Mouse (Mus musculus) retina, adult 2 months (tissue): Measurements from ENCODE around the gene Dnm3.

ENCODE experiments used
- DNase-seq: peaks from one replicate; pipeline ENCODE4 v3.0.0-alpha.2; 2012; ENCODE audit warnings: low read depth, low spot score

Dnm3 gene

DNA sequence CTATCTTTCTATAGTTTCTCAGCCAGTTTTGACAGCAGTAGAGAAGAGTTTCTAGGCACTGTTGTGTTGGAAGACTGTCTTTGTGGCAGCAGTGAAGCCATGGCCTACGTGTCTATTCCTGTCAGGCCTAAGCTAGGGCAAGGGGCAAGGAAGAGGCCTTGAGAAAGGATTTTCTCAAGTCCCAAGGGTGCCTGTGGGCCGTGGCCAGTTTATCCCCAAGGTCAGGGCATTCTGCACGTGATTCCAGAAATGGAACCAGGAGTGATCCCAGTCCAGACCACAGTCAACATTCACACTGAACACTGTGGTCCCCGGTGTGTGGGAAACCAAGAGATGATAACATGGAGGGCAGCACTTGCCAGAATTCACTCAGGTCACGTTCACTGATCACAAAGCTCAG lies 522.0 kb downstream of the Dnm3 start:
- DNase-seq: no peak

GRCm38 (mm10) chr1:161952599-161952998 lies 525.2 kb downstream of the Dnm3 start:
- no peak for DNase-seq

DNA sequence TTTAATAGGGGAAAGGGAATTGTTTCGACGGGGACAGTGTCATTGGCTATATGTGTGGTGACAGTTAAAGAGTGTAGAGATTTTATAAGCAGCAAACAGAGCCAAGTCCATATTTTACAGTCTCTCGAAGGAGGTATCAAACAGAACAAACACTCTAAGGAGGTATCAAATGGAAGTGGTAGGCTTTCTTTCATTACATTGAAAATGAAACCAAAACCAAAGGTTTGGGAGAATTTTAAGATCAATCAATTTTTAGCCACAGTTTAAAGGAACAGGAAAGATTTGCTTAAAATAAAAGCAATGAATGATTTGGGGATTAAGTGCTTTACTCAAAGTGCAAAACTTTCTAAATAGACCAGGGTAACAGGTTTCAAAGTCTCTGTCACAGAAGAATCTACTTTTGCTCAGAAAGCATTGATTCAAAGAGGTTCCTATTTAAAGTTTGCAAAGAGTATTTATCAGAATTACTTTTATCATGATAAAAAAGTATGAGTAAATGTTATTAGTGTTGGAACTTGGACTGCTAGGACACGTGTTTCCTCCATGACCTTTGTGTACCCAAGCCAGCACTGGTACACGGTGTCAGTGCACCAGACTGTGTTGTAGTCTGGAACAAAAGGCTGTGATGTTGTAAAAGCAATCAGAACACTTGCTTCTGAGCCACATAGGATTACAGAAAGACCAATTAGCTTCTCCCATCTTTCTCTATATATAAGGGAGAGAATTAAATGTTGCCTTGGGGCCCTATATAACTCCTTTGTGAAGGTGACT lies 526.6 kb downstream of the Dnm3 start:
- no peak for DNase-seq

- no peak for DNase-seq
Measured at GRCm38 (mm10) chr1:161942082-161942481, 535.8 kb downstream of the Dnm3 start.
